ENCODE assay signal across 15 mouse cellular contexts in genomic region chr1:134304940-134305339, GRCm38 (mm10). TPM values are rescaled to one million over a fixed set of nuclear protein-coding genes. Genes with fewer than 3 reads are reported as not detected.
"Had no signal": no experiment of that assay in that cellular context is flagged by ENCODE, and none has a peak within 500 bp of the region (broad histone marks: within the 10 kb centered on the region; RNA-seq: fewer than 3 reads in every experiment).

No protein-coding gene starts in this region.

- DNase-seq: kidney, adult 11 months; kidney, adult 9 months; kidney, postnatal 36 days; right cerebral cortex, postnatal 4 days; spleen, adult 18-20 months; thymus, postnatal 4 days had no signal

- H3K4me2 ChIP-seq: limb, embryonic 15.5 days; liver, embryonic 12.5 days; midbrain, embryonic 13.5 days had no signal

- H3K9ac ChIP-seq: limb, embryonic 15.5 days; liver, embryonic 12.5 days; midbrain, embryonic 13.5 days had no signal

- H3K9me3 ChIP-seq: limb, embryonic 15.5 days; liver, embryonic 12.5 days; midbrain, embryonic 13.5 days had no signal

- H3K27ac ChIP-seq: kidney, postnatal 0 days; limb, embryonic 15.5 days; liver, embryonic 12.5 days; midbrain, embryonic 13.5 days had no signal

- H3K36me3 ChIP-seq: liver, embryonic 12.5 days; midbrain, embryonic 13.5 days had no signal

- H3K4me3 ChIP-seq: limb, embryonic 15.5 days; liver, embryonic 12.5 days; midbrain, embryonic 13.5 days had no signal

- ATAC-seq: liver, embryonic 12.5 days; midbrain, embryonic 13.5 days had no signal

RNA-seq across cellular contexts. Expression of gene Myog, which starts 15.2 kb away (rescaled TPM):
- total RNA-seq: layer of hippocampus, adult 18-20 months; layer of hippocampus, postnatal 14 days; megakaryocyte progenitor cell, adult 5-6 weeks had no signal
- polyA plus RNA-seq: intestine, embryonic 14.5 days; midbrain, embryonic 13.5 days; midbrain, postnatal 0 days had no signal
